Mouse (Mus musculus) intestine, postnatal 0 days (tissue): ENCODE results near the gene Gar1. TPM values are rescaled to one million over a fixed set of nuclear protein-coding genes. Genes with fewer than 3 reads are reported as not detected.

Source experiments
- ATAC-seq: fragments of 200-750 bp; cut with Nextera tagmentation; 2 replicates; pipeline ENCODE4 v1.8.0; 2017; ENCODE audit warnings: mild to moderate bottlenecking, moderate TSS enrichment, moderate library complexity
- H3K27ac ChIP-seq: fragments of 300-500 bp; sonication (generic); 2 replicates; pipeline ENCODE4 v1.5.1; 2014; ENCODE audit warnings: mild to moderate bottlenecking, low read depth, low read length, moderate library complexity
- H3K27me3 ChIP-seq: fragments of 300-500 bp; sonication (generic); replicated peaks from 2 replicates; pipeline ENCODE4 v1.6.1; 2014; ENCODE audit warnings: low read length, mixed read lengths; ENCODE audit not compliant: control insufficient read depth, insufficient read depth
- H3K36me3 ChIP-seq: fragments of 300-500 bp; sonication (generic); 2 replicates; pipeline ENCODE4 v1.6.1; 2014; ENCODE audit warnings: mild to moderate bottlenecking, moderate library complexity; ENCODE audit not compliant: control insufficient read depth, insufficient read depth
- H3K4me1 ChIP-seq: fragments of 300-500 bp; sonication (generic); replicated peaks from 2 replicates; pipeline ENCODE4 v1.6.1; 2014; ENCODE audit warnings: antibody characterized with exemption, low read length, mixed read lengths; ENCODE audit not compliant: control insufficient read depth, insufficient read depth
- H3K4me2 ChIP-seq: fragments of 300-500 bp; sonication (generic); replicated peaks from 2 replicates; pipeline ENCODE4 v1.6.1; 2014; ENCODE audit warnings: low read depth, mild to moderate bottlenecking, moderate library complexity
- H3K4me3 ChIP-seq: fragments of 300-500 bp; sonication (generic); 2 replicates; pipeline ENCODE4 v1.5.1; 2014; ENCODE audit warnings: low read depth, low read length
- H3K9ac ChIP-seq: fragments of 300-500 bp; sonication (generic); 2 replicates; pipeline ENCODE4 v1.6.1; 2014; ENCODE audit warnings: mild to moderate bottlenecking, low read depth, low read length
- H3K9me3 ChIP-seq: fragments of 300-500 bp; sonication (generic); 2 replicates; pipeline ENCODE4 v1.6.1; 2016; ENCODE audit warnings: mixed run types; ENCODE audit not compliant: control insufficient read depth
- CTCF ChIP-seq: sonication (generic); IDR thresholded peaks from 2 replicates; pipeline ENCODE4 v1.5.1; 2016; ENCODE audit warnings: low read depth, mild to moderate bottlenecking, control low read depth, antibody characterized with exemption, moderate library complexity
- WGBS: fragments of 180-500 bp; shearing (Covaris S2); extraction: QIAGEN DNeasy Blood & Tissue Kit; methylation state at CpG from one replicate; pipeline ENCODE4 v1.1.7; 2014; 5-methylcytosine and 5-hydroxymethylcytosine counted together
- polyA plus RNA-seq: library from polyadenylated mRNA; unstranded; fragments of >200 nt; fragmentation: Nextera tagmentation; extraction: Ambion mirVana; gene quantifications from 2 replicates; pipeline ENCODE4 v1.2.1, GENCODE M21; 2015

Gar1 gene
- polyA plus RNA-seq, 1 experiment from 2014 or later, result 31.1 TPM

GRCm38 (mm10) chr3:129835388-129835934 is 4.3 kb upstream of the Gar1 start, which contains the start of gene Cfi:
Gene Cfi, plus strand, starts transcription at chr3:129835884.
- H3K9me3 ChIP-seq, result no peaks in the 10 kb centered on the region
- H3K4me2 ChIP-seq, result peak within 1 kb of the TSS; percentile 57
- peak; percentile 34 for ATAC-seq
- H3K27me3 ChIP-seq, result no peaks in the 10 kb centered on the region
- no peaks in the 10 kb centered on the region for H3K36me3 ChIP-seq
- WGBS, result 46% methylated on average over 6 of the region's 6 CpGs
- TF ChIP-seq CTCF, result no peak
- H3K4me1 ChIP-seq, result no peaks in the 10 kb centered on the region
- H3K27ac ChIP-seq, result peak within 1 kb of the TSS; percentile 76
- peak within 1 kb of the TSS; percentile 25 for H3K4me3 ChIP-seq
- H3K9ac ChIP-seq, result 0 out of 2 replicates have a peak within 1 kb of the TSS, but pooled peaks have one; percentile 5

- peak; percentile 6; the same call in 1 of the 2 replicates for ATAC-seq
- under 1% methylated on average over 44 of the region's 45 CpGs for WGBS
Observed at GRCm38 (mm10) chr3:129830626-129831025, 570 bp downstream of the Gar1 start.

GRCm38 (mm10) chr3:129827691-129828090 is 3.5 kb downstream of the Gar1 start:
- Histone ChIP-seq H3K36me3 (peaks cover 20% of the 10 kb centered on the region), H3K9me3 (no peaks in the 10 kb centered on the region), H3K9ac (no peak overlapping the region), H3K27me3 (no peaks in the 10 kb centered on the region), H3K27ac (no peak overlapping the region), H3K4me1 (no peaks in the 10 kb centered on the region), H3K4me2 (no peak overlapping the region), H3K4me3 (no peak overlapping the region)
- TF ChIP-seq CTCF, result no peak
- ATAC-seq, result no peak
- 88% methylated on average over 5 of the region's 5 CpGs for WGBS

More at GRCm38 (mm10) chr3:129830626-129831025, 570 bp downstream of the Gar1 start:
- no peak for TF ChIP-seq CTCF
- Histone ChIP-seq H3K4me2 (peak overlapping the region; percentile 87), H3K36me3 (0 out of 2 replicates have a peak, but pooled peaks cover 5% of the 10 kb centered on the region), H3K27me3 (no peaks in the 10 kb centered on the region), H3K9ac (peak overlapping the region; percentile 83), H3K27ac (peak overlapping the region; percentile 81), H3K4me3 (peak overlapping the region; percentile 92), H3K4me1 (no peaks in the 10 kb centered on the region), H3K9me3 (no peaks in the 10 kb centered on the region)

GRCm38 (mm10) chr3:129826691-129827090 is 4.5 kb downstream of the Gar1 start:
- no peaks in the 10 kb centered on the region for H3K9me3 ChIP-seq
- 86% methylated on average over 10 of the region's 10 CpGs for WGBS
- peaks cover 20% of the 10 kb centered on the region for H3K36me3 ChIP-seq
- no peak overlapping the region for H3K4me3 ChIP-seq
- no peak overlapping the region for H3K4me2 ChIP-seq
- H3K9ac ChIP-seq, result no peak overlapping the region
- no peaks in the 10 kb centered on the region for H3K27me3 ChIP-seq
- ATAC-seq, result no peak
- H3K4me1 ChIP-seq, result no peaks in the 10 kb centered on the region
- H3K27ac ChIP-seq, result no peak overlapping the region
- no peak for TF ChIP-seq CTCF

GRCm38 (mm10) chr3:129824891-129825290 is 6.3 kb downstream of the Gar1 start:
- no peaks in the 10 kb centered on the region for H3K9me3 ChIP-seq
- ATAC-seq, result no peak
- H3K9ac ChIP-seq, result no peak overlapping the region
- TF ChIP-seq CTCF, result no peak
- WGBS, result 92% methylated on average over 10 of the region's 10 CpGs
- H3K4me2 ChIP-seq, result no peak overlapping the region
- H3K36me3 ChIP-seq, result peaks cover 20% of the 10 kb centered on the region
- H3K27me3 ChIP-seq, result no peaks in the 10 kb centered on the region
- no peaks in the 10 kb centered on the region for H3K4me1 ChIP-seq
- H3K27ac ChIP-seq, result no peak overlapping the region
- no peak overlapping the region for H3K4me3 ChIP-seq

- Histone ChIP-seq H3K36me3 (peaks cover 20% of the 10 kb centered on the region), H3K4me2 (no peak overlapping the region), H3K9me3 (no peaks in the 10 kb centered on the region), H3K4me1 (no peaks in the 10 kb centered on the region), H3K4me3 (no peak overlapping the region), H3K27me3 (no peaks in the 10 kb centered on the region), H3K9ac (no peak overlapping the region), H3K27ac (peak overlapping the region; percentile 28; the same call in 1 of the 2 replicates)
- 89% methylated on average over 4 of the region's 4 CpGs for WGBS
- TF ChIP-seq CTCF, result no peak
- ATAC-seq, result no peak
Observed at GRCm38 (mm10) chr3:129824146-129824545, 7.0 kb downstream of the Gar1 start.
